Mouse (Mus musculus) embryonic fibroblast, embryonic 13.5 days (primary cell): ENCODE measurements around the gene Epha4.

Source experiments
- CTCF ChIP-seq: IDR thresholded peaks from 2 replicates; pipeline ENCODE4 v1.5.1; 2011; ENCODE audit warnings: mild to moderate bottlenecking, control low read depth, low read length, moderate library complexity, borderline replicate concordance; ENCODE audit not compliant: insufficient read depth
- POLR2A ChIP-seq: IDR thresholded peaks from 2 replicates; pipeline ENCODE4 v1.6.1; 2011; ENCODE audit warnings: low read depth, mild to moderate bottlenecking, control low read depth, low read length, moderate library complexity

DNA sequence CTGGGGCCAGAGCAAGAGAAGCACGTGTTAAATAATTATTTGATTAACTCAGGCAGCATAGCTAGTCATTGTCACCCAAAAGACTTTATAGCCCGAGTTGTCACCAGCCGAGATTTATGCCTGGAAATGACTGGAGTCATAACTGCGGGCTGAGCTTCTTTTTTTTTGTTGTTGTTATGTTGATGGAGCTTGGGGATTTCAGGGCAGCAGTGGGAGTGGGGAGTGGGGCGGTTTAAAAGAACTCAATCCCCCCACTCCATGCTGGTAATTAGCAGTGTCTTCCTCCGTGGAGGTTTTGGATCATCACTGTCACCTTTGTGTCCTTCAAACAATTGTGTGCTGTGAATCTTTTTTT, 57.5 kb downstream of the Epha4 start:
- TF ChIP-seq CTCF, result no peak
- TF ChIP-seq POLR2A, result no peak
